Mouse (Mus musculus): ENCODE measurements around the gene Cutal. TPM values are rescaled to one million over a fixed set of nuclear protein-coding genes. Genes with fewer than 3 reads are reported as not detected.

Gene Cutal
- total and polyA plus RNA-seq, 3 experiments = not detected

GRCm38 (mm10) chr2:34843211-34843939, 30.8 kb upstream of the Cutal start:
- dilution Hi-C loops (cut with MboI; ENCODE audit: extremely low pct_ligation_motif_present, extremely low pct_unique_long_range_greater_than_20kb, low sequenced_read_pairs) = no loop called here
- no peak overlapping the region for H3K9ac ChIP-seq (ENCODE audit: insufficient read depth, low read depth)

DNA sequence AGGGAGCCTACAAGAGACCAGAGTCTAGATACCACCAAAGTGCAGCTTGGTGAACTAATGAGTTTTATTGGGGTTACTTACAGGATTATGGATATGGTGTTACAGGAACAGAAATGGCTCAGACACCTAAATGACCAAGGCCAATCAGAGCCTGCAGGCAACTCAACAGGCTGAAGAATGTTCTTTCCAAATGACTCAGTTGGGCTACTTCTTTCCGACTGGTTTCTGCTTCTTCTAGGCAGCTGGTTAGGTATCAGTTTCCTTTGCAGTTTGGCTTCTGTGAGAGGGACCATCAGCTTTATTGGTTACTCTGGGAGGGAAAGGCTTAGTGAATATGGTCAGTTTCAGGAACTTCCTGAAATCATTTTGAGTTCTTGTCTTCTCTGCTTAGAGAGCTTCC, 26.5 kb upstream of the Cutal start:
- peaks cover 0 to 5% of the 10 kb centered on the region in 2 experiments; a peak in 1 of 4 replicates for H3K4me1 ChIP-seq (ENCODE audit: control insufficient read depth in 1 of 2, insufficient read depth in 2 of 2)
- peak; percentile 25 for DNase-seq (ENCODE audit: extremely low read depth)

More at GRCm38 (mm10) chr2:34843211-34843939, 30.8 kb upstream of the Cutal start:
- TF ChIP-seq ETS1 (conservative IDR thresholded peaks at IDR 0.05; ENCODE audit: low read depth, low read length) (no peak), SIN3A (IDR thresholded peaks at IDR 0.05; ENCODE audit: low read length) (no peak), USF1 (IDR thresholded peaks at IDR 0.05; ENCODE audit: low read depth, low read length) (no peak), CTCF (conservative IDR thresholded peaks at IDR 0.05 in 1 of 2, IDR thresholded peaks at IDR 0.05 in 1 of 2; ENCODE audit: low read depth in 2 of 2, low read length in 2 of 2) (no peak), ZKSCAN1 (IDR thresholded peaks at IDR 0.05; ENCODE audit: borderline replicate concordance, low read depth, low read length) (no peak), ZMIZ1 (IDR thresholded peaks at IDR 0.05; ENCODE audit: low read depth, low read length) (no peak), SMC3 (IDR thresholded peaks at IDR 0.05; ENCODE audit: low read depth, low read length) (no peak), ZC3H11A (IDR thresholded peaks at IDR 0.05; ENCODE audit: low read depth, low read length) (no peak), ELF1 (IDR thresholded peaks at IDR 0.05; ENCODE audit: low read depth, low read length) (no peak), NRF1 (IDR thresholded peaks at IDR 0.05; ENCODE audit: low read depth, low read length) (no peak), JUN (IDR thresholded peaks at IDR 0.05; ENCODE audit: insufficient read depth, low read depth, low read length) (no peak), NELFE (IDR thresholded peaks at IDR 0.05; ENCODE audit: low read depth, low read length) (no peak), MAX (IDR thresholded peaks at IDR 0.05; ENCODE audit: low read length) (no peak), KAT2A (IDR thresholded peaks at IDR 0.05; ENCODE audit: insufficient replicate concordance, low read length) (no peak), BHLHE40 (IDR thresholded peaks at IDR 0.05; ENCODE audit: low read depth, low read length) (no peak), RCOR1 (conservative IDR thresholded peaks at IDR 0.05; ENCODE audit: low read depth, low read length) (no peak), RAD21 (IDR thresholded peaks at IDR 0.05; ENCODE audit: low read depth, low read length) (no peak)
- peaks cover 2% of the 10 kb centered on the region for H3K9me3 ChIP-seq (replicated peaks; ENCODE audit: low read length)
- H3K27me3 ChIP-seq (replicated peaks) = no peaks in the 10 kb centered on the region
- no peak overlapping the region for H3K27ac ChIP-seq (ENCODE audit: insufficient read depth, low read depth)
- H3K4me2 ChIP-seq (ENCODE audit: insufficient read depth, low read depth, poor library complexity, severe bottlenecking) = peak overlapping the region; percentile 38; the same call in 1 of the 2 replicates
- DNase-seq (ENCODE audit: extremely low read depth) = no peak
- no peak overlapping the region for H3K4me3 ChIP-seq (replicated peaks in 1 of 3; ENCODE audit: low read depth in 2 of 3, low read length in 2 of 3, poor library complexity in 1 of 3)
- H3K79me2 ChIP-seq (replicated peaks; ENCODE audit: control insufficient read depth, extremely low read depth, insufficient read depth, poor library complexity, severe bottlenecking) = no peaks in the 10 kb centered on the region
- H3K36me3 ChIP-seq (replicated peaks in 1 of 2; ENCODE audit: control insufficient read depth in 1 of 2, insufficient read depth in 1 of 2, low read length in 1 of 2) = peaks cover 0 to 8% of the 10 kb centered on the region in 2 experiments
- H3K4me1 ChIP-seq (ENCODE audit: control insufficient read depth in 1 of 2, insufficient read depth in 2 of 2) = peaks cover 0 to 5% of the 10 kb centered on the region in 2 experiments; a peak in 1 of 4 replicates
- in situ Hi-C loops (cut with MboI; ENCODE audit: low pct_ligation_motif_present, low pct_unique_long_range_greater_than_20kb, low sequenced_read_pairs) = no loop called here

More for the DNA sequence above, 26.5 kb upstream of the Cutal start:
- Histone ChIP-seq H3K9me3 (replicated peaks; ENCODE audit: low read length) (peaks cover 9% of the 10 kb centered on the region), H3K9ac (ENCODE audit: insufficient read depth, low read depth) (no peak overlapping the region), H3K27ac (ENCODE audit: insufficient read depth, low read depth) (no peak overlapping the region), H3K36me3 (replicated peaks in 1 of 2; ENCODE audit: control insufficient read depth in 1 of 2, insufficient read depth in 1 of 2, low read length in 1 of 2) (peaks cover 19 to 45% of the 10 kb centered on the region in 2 experiments), H3K4me2 (ENCODE audit: insufficient read depth, low read depth, poor library complexity, severe bottlenecking) (no peak overlapping the region), H3K27me3 (replicated peaks) (no peaks in the 10 kb centered on the region), H3K4me3 (replicated peaks in 1 of 3; ENCODE audit: low read depth in 2 of 3, low read length in 2 of 3, poor library complexity in 1 of 3) (no peak overlapping the region), H3K79me2 (replicated peaks; ENCODE audit: control insufficient read depth, extremely low read depth, insufficient read depth, poor library complexity, severe bottlenecking) (no peaks in the 10 kb centered on the region)
- dilution Hi-C loops (cut with MboI; ENCODE audit: extremely low pct_ligation_motif_present, extremely low pct_unique_long_range_greater_than_20kb, low sequenced_read_pairs) = no loop called here
- in situ Hi-C loops (cut with MboI; ENCODE audit: low pct_ligation_motif_present, low pct_unique_long_range_greater_than_20kb, low sequenced_read_pairs) = no loop called here
- TF ChIP-seq POLR2A (IDR thresholded peaks at IDR 0.05; ENCODE audit: low read depth, low read length) = no peak
- TF ChIP-seq MAX (IDR thresholded peaks at IDR 0.05; ENCODE audit: low read length) = no peak
- TF ChIP-seq JUN (IDR thresholded peaks at IDR 0.05; ENCODE audit: insufficient read depth, low read depth, low read length) = peak; percentile 67; the same call in 1 of the 2 replicates
- TF ChIP-seq POLR2AphosphoS2 (IDR thresholded peaks at IDR 0.05; ENCODE audit: low read depth, low read length) = no peak
- no peak for TF ChIP-seq ZNF384 (IDR thresholded peaks at IDR 0.05; ENCODE audit: low read depth, low read length)
- peak; percentile 82 for TF ChIP-seq EP300 (IDR thresholded peaks at IDR 0.05; ENCODE audit: low read length)
- 0 out of 2 replicates have a peak, but pooled peaks have one; percentile 36 for TF ChIP-seq RCOR1 (conservative IDR thresholded peaks at IDR 0.05; ENCODE audit: low read depth, low read length)
- no peak for TF ChIP-seq CHD1 (IDR thresholded peaks at IDR 0.05; ENCODE audit: low read depth, low read length)
- peak; percentile 88 for TF ChIP-seq IRF4 (IDR thresholded peaks at IDR 0.05; ENCODE audit: low read depth, low read length)
- no peak for TF ChIP-seq KAT2A (IDR thresholded peaks at IDR 0.05; ENCODE audit: insufficient replicate concordance, low read length)
- TF ChIP-seq ZMIZ1 (IDR thresholded peaks at IDR 0.05; ENCODE audit: low read depth, low read length) = no peak
- no peak for TF ChIP-seq HCFC1 (IDR thresholded peaks at IDR 0.05; ENCODE audit: low read depth, low read length)
- TF ChIP-seq JUND (conservative IDR thresholded peaks at IDR 0.05; ENCODE audit: low read depth, low read length) = peak; percentile 88
- no peak for TF ChIP-seq SIN3A (IDR thresholded peaks at IDR 0.05; ENCODE audit: low read length)
- no peak for TF ChIP-seq MXI1 (IDR thresholded peaks at IDR 0.05; ENCODE audit: low read depth, low read length)
- no peak for TF ChIP-seq TBP (conservative IDR thresholded peaks at IDR 0.05; ENCODE audit: low read depth, low read length)
- TF ChIP-seq ETS1 (conservative IDR thresholded peaks at IDR 0.05; ENCODE audit: low read depth, low read length) = no peak
- no peak for TF ChIP-seq NELFE (IDR thresholded peaks at IDR 0.05; ENCODE audit: low read depth, low read length)
- no peak for TF ChIP-seq MAZ (IDR thresholded peaks at IDR 0.05; ENCODE audit: low read depth, low read length)
